Mouse (Mus musculus): ENCODE measurements around the gene Pid1. TPM values are rescaled to one million over a fixed set of nuclear protein-coding genes. Genes with fewer than 3 reads are reported as not detected.

Gene Pid1
- total and polyA plus RNA-seq, 2 experiments from 2014 or later, result 48.6 to 57.8 TPM

- no peaks in the 10 kb centered on the region for H3K27me3 ChIP-seq (ENCODE audit: insufficient read depth, low read length)
- 30% methylated on average over 6 of the region's 6 CpGs for WGBS
- H3K36me3 ChIP-seq (ENCODE audit: insufficient read depth), result no peaks in the 10 kb centered on the region
- ATAC-seq (no peak; the same call in 1 of the 2 replicates), DNase-seq (no peak)
- H3K4me3 ChIP-seq (ENCODE audit: low read depth, low read length), result no peak overlapping the region
- no peak overlapping the region for H3K4me2 ChIP-seq (ENCODE audit: low read depth)
- TF ChIP-seq CTCF (IDR thresholded peaks at IDR 0.05; ENCODE audit: low read depth), result no peak
- no peak overlapping the region for H3K27ac ChIP-seq (ENCODE audit: low read depth, low read length)
- no peaks in the 10 kb centered on the region for H3K9me3 ChIP-seq (ENCODE audit: low read length)
- peaks cover 5% of the 10 kb centered on the region; the same call in 1 of the 2 replicates for H3K4me1 ChIP-seq (ENCODE audit: insufficient read depth)
- no peak overlapping the region for H3K9ac ChIP-seq
Observed at GRCm38 (mm10) chr1:84087325-84087724, 276.7 kb downstream of the Pid1 start.

- no peaks in the 10 kb centered on the region for H3K27me3 ChIP-seq (ENCODE audit: insufficient read depth, low read length)
- H3K27ac ChIP-seq (ENCODE audit: low read depth, low read length), result 0 out of 2 replicates have a peak overlapping the region, but pooled peaks have one; percentile 24
- peaks cover 5% of the 10 kb centered on the region; the same call in 1 of the 2 replicates for H3K4me1 ChIP-seq (ENCODE audit: insufficient read depth)
- no peaks in the 10 kb centered on the region for H3K36me3 ChIP-seq (ENCODE audit: insufficient read depth)
- H3K4me2 ChIP-seq (ENCODE audit: low read depth), result no peak overlapping the region
- no peak for TF ChIP-seq CTCF (IDR thresholded peaks at IDR 0.05; ENCODE audit: low read depth)
- ATAC-seq (peak; percentile 78; the same call in 1 of the 2 replicates), DNase-seq (no peak)
- no peaks in the 10 kb centered on the region for H3K9me3 ChIP-seq (ENCODE audit: low read length)
- WGBS, result 13% methylated on average over 1 of the region's 1 CpGs
- no peak overlapping the region for H3K4me3 ChIP-seq (ENCODE audit: low read depth, low read length)
- no peak overlapping the region for H3K9ac ChIP-seq
Observed at GRCm38 (mm10) chr1:84086486-84086885, 277.5 kb downstream of the Pid1 start.

GRCm38 (mm10) chr1:84085361-84085760 is 278.6 kb downstream of the Pid1 start:
- no peak for ATAC-seq
- no peak for DNase-seq
- Histone ChIP-seq H3K4me3 (ENCODE audit: low read depth, low read length) (no peak overlapping the region), H3K9ac (no peak overlapping the region), H3K4me1 (ENCODE audit: insufficient read depth) (peaks cover 5% of the 10 kb centered on the region; the same call in 1 of the 2 replicates), H3K27me3 (ENCODE audit: insufficient read depth, low read length) (no peaks in the 10 kb centered on the region), H3K27ac (ENCODE audit: low read depth, low read length) (no peak overlapping the region), H3K9me3 (ENCODE audit: low read length) (no peaks in the 10 kb centered on the region), H3K36me3 (ENCODE audit: insufficient read depth) (no peaks in the 10 kb centered on the region), H3K4me2 (ENCODE audit: low read depth) (no peak overlapping the region)
- WGBS, result 66% methylated on average over 3 of the region's 3 CpGs
- TF ChIP-seq CTCF (IDR thresholded peaks at IDR 0.05; ENCODE audit: low read depth), result no peak

- H3K36me3 ChIP-seq (ENCODE audit: insufficient read depth), result no peaks in the 10 kb centered on the region
- TF ChIP-seq CTCF (IDR thresholded peaks at IDR 0.05; ENCODE audit: low read depth), result no peak
- 31% methylated on average over 8 of the region's 8 CpGs for WGBS
- no peak overlapping the region for H3K9ac ChIP-seq
- no peak overlapping the region for H3K27ac ChIP-seq (ENCODE audit: low read depth, low read length)
- ATAC-seq, result no peak; the same call in 1 of the 2 replicates
- no peaks in the 10 kb centered on the region for H3K9me3 ChIP-seq (ENCODE audit: low read length)
- DNase-seq, result no peak
- H3K4me3 ChIP-seq (ENCODE audit: low read depth, low read length), result no peak overlapping the region
- H3K4me2 ChIP-seq (ENCODE audit: low read depth), result no peak overlapping the region
- H3K27me3 ChIP-seq (ENCODE audit: insufficient read depth, low read length), result no peaks in the 10 kb centered on the region
- H3K4me1 ChIP-seq (ENCODE audit: insufficient read depth), result no peaks in the 10 kb centered on the region
Observed at GRCm38 (mm10) chr1:84079566-84079965, 284.4 kb downstream of the Pid1 start.

GRCm38 (mm10) chr1:84077023-84077422 is 287.0 kb downstream of the Pid1 start:
- Histone ChIP-seq H3K27ac (ENCODE audit: low read depth, low read length) (no peak overlapping the region), H3K9me3 (ENCODE audit: low read length) (no peaks in the 10 kb centered on the region), H3K9ac (no peak overlapping the region), H3K36me3 (ENCODE audit: insufficient read depth) (no peaks in the 10 kb centered on the region), H3K27me3 (ENCODE audit: insufficient read depth, low read length) (no peaks in the 10 kb centered on the region), H3K4me3 (ENCODE audit: low read depth, low read length) (no peak overlapping the region), H3K4me2 (ENCODE audit: low read depth) (no peak overlapping the region), H3K4me1 (ENCODE audit: insufficient read depth) (no peaks in the 10 kb centered on the region)
- ATAC-seq (no peak), DNase-seq (no peak)
- WGBS, result 90% methylated on average over 1 of the region's 1 CpGs
- no peak for TF ChIP-seq CTCF (IDR thresholded peaks at IDR 0.05; ENCODE audit: low read depth)

- H3K9ac ChIP-seq, result no peak overlapping the region
- H3K4me3 ChIP-seq (ENCODE audit: low read depth, low read length), result no peak overlapping the region
- H3K4me1 ChIP-seq (ENCODE audit: insufficient read depth), result no peaks in the 10 kb centered on the region
- WGBS, result 65% methylated on average over 5 of the region's 5 CpGs
- no peaks in the 10 kb centered on the region for H3K9me3 ChIP-seq (ENCODE audit: low read length)
- no peaks in the 10 kb centered on the region for H3K27me3 ChIP-seq (ENCODE audit: insufficient read depth, low read length)
- ATAC-seq (no peak), DNase-seq (no peak)
- no peak for TF ChIP-seq CTCF (IDR thresholded peaks at IDR 0.05; ENCODE audit: low read depth)
- H3K4me2 ChIP-seq (ENCODE audit: low read depth), result no peak overlapping the region
- no peaks in the 10 kb centered on the region for H3K36me3 ChIP-seq (ENCODE audit: insufficient read depth)
- H3K27ac ChIP-seq (ENCODE audit: low read depth, low read length), result no peak overlapping the region
Observed at GRCm38 (mm10) chr1:84056884-84057630, 306.9 kb downstream of the Pid1 start.

GRCm38 (mm10) chr1:84056306-84056705 is 307.7 kb downstream of the Pid1 start:
- 44% methylated on average over 1 of the region's 1 CpGs for WGBS
- H3K4me1 ChIP-seq (ENCODE audit: insufficient read depth), result no peaks in the 10 kb centered on the region
- no peak overlapping the region for H3K4me2 ChIP-seq (ENCODE audit: low read depth)
- ATAC-seq, result no peak
- DNase-seq, result no peak
- no peaks in the 10 kb centered on the region for H3K36me3 ChIP-seq (ENCODE audit: insufficient read depth)
- no peak overlapping the region for H3K9ac ChIP-seq
- no peak overlapping the region for H3K4me3 ChIP-seq (ENCODE audit: low read depth, low read length)
- no peaks in the 10 kb centered on the region for H3K9me3 ChIP-seq (ENCODE audit: low read length)
- TF ChIP-seq CTCF (IDR thresholded peaks at IDR 0.05; ENCODE audit: low read depth), result no peak
- no peaks in the 10 kb centered on the region for H3K27me3 ChIP-seq (ENCODE audit: insufficient read depth, low read length)
- no peak overlapping the region for H3K27ac ChIP-seq (ENCODE audit: low read depth, low read length)

All from forebrain, postnatal 0 days (tissue).